Mouse (Mus musculus): Measurements from ENCODE around the gene Rdh12. TPM values are rescaled to one million over a fixed set of nuclear protein-coding genes. Genes with fewer than 3 reads are reported as not detected.

The Rdh12 gene
- 4.7 TPM for polyA plus RNA-seq (2014; fragmentation: Illumina TruSeq; extraction: RNeasy Lipid Tissue Mini Kit (QIAGEN cat#74804); ENCODE audit: low read depth, low replicate concordance)

DNA sequence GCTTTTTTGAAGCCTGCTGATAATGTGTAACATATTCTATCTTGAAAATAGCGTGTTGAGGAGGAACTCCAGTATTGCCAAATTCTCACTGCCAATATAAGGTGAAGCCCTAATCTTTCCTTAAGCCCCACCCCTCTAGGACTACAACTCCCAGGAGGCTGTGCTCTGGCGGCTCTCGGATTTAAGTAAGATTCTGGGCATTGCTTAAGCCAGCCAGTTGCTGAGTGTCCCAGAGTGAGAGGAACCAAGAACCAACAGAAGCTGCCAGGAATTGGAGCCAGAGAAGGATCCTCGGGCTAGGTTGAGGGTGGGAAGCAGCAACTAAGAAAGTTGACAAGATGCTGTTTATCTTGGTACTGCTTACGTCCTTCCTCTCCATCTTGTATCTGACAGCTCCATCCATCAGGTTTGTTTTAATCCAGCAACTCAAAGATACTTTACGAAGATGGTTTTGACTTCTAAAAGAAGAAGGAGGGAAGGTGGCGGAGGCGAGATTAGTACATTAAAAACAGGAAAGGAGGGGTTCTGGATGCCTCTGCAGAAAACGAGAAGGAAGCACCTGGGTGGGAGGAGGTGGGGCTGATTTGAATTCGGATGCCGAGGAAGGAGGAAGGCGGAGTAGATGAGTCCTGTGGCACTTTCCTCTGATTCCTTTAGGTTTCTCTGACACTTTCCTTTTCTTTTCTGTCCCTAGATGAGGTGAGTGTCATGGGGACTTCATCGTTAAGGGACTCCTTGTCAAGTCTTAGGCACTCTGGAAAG, at the start of gene Rdh12:
TSS of gene Rdh12 (plus strand) at position 212 of the 762 bp plus-strand sequence.

DNA sequence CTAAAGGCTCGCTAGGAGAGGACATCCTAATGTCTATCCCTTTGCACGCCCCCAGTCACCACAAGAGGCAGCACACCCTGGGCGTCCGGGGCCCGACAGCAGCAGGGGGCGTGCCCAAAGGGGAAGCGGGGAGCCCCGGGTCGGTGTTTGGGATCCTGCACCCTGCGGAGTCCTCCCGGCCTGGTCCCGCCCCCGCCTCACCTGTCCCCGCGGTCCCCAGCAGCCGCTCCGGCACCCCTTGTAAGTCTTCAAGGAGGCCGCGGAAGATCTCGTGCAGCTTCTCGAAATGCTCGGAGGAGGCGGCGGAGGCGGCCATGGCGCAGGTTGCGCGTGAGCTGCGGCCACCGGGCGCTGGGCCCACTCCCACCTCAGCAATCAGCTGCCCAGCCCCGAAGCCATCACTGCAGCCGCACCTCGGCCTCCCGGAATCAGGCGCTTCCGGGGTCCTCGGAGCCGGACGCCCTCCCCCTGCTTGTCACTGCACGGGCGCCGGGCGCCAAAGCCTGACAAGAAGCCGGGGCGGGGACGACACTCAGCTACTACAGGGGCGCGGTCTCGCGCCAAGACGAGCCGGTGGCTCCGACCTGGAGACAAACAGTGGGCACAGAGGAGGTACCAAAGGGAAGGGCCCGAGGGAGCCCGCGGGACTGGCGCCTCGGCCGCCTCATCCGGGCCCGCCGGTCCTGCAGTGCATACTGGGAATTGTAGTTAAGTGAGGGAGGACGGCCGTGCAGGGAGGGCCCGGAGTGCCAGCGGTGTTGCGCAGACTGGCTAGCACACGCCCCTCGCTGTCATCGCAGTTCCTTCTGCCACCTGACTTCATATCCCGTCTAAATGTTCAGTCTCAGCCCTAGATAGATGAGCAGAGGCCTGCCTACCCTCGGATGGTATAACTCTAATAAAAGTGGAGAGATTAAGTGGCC, 36.4 kb upstream of the Rdh12 start, which contains the start of gene Vti1b:
TSS of gene Vti1b (minus strand) at position 649 of the 923 bp plus-strand sequence.

GRCm38 (mm10) chr12:79192193-79192592, 16.5 kb upstream of the Rdh12 start, which contains the start of gene Rdh11:
Gene Rdh11 (minus strand): TSS chr12:79192293.

Other genes starting within 250 kb of the Rdh12 start
- gene Tmem229b, start 201.3 kb upstream of the Rdh12 start, polyA plus RNA-seq (2014; fragmentation: Illumina TruSeq; extraction: RNeasy Lipid Tissue Mini Kit (QIAGEN cat#74804); ENCODE audit: low read depth, low replicate concordance) = 29.5 TPM
- gene Plekhh1, start 179.8 kb upstream of the Rdh12 start, polyA plus RNA-seq (2014; fragmentation: Illumina TruSeq; extraction: RNeasy Lipid Tissue Mini Kit (QIAGEN cat#74804); ENCODE audit: low read depth, low replicate concordance) = 14.1 TPM
- gene Pigh, start 119.3 kb upstream of the Rdh12 start, polyA plus RNA-seq (2014; fragmentation: Illumina TruSeq; extraction: RNeasy Lipid Tissue Mini Kit (QIAGEN cat#74804); ENCODE audit: low read depth, low replicate concordance) = 21.5 TPM
- gene Arg2, start 78.1 kb upstream of the Rdh12 start, polyA plus RNA-seq (2014; fragmentation: Illumina TruSeq; extraction: RNeasy Lipid Tissue Mini Kit (QIAGEN cat#74804); ENCODE audit: low read depth, low replicate concordance) = 31.5 TPM
- gene Vti1b, start 36.2 kb upstream of the Rdh12 start, polyA plus RNA-seq (2014; fragmentation: Illumina TruSeq; extraction: RNeasy Lipid Tissue Mini Kit (QIAGEN cat#74804); ENCODE audit: low read depth, low replicate concordance) = 99.9 TPM
- 27.2 TPM for gene Rdh11, start 16.6 kb upstream of the Rdh12 start, polyA plus RNA-seq (2014; fragmentation: Illumina TruSeq; extraction: RNeasy Lipid Tissue Mini Kit (QIAGEN cat#74804); ENCODE audit: low read depth, low replicate concordance)
- gene Zfyve26, start 87.4 kb downstream of the Rdh12 start, polyA plus RNA-seq (2014; fragmentation: Illumina TruSeq; extraction: RNeasy Lipid Tissue Mini Kit (QIAGEN cat#74804); ENCODE audit: low read depth, low replicate concordance) = 28.6 TPM
- 1.8 TPM for gene Rad51b, start 88.4 kb downstream of the Rdh12 start, polyA plus RNA-seq (2014; fragmentation: Illumina TruSeq; extraction: RNeasy Lipid Tissue Mini Kit (QIAGEN cat#74804); ENCODE audit: low read depth, low replicate concordance)

All from adipose tissue, adult 10 weeks (tissue).